Mouse (Mus musculus): ENCODE results near the gene Ttll9.

DNA sequence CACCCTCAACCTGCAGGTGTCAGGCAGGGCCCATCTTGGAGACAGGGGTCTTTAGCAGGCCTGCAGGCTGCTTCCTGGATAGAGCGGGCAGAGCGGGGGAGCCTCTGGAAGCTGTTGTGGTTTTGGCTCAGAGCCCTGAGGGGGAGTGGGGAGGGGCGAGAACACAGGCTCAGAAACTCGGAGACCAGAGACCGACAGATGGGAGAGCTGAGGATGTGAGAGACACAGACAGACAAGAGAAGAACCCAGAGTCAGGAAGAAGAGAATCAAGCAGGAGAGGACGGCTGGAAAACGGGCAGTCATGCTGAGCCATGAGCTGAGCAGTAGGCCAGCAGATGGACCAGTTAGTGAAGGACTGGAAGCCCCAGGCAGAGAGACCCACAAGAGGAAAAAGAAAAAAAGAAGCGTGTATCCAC is 83.6 kb downstream of the Ttll9 start:
- no peak for TF ChIP-seq CTCF (IDR thresholded peaks at IDR 0.05; ENCODE audit: borderline replicate concordance, insufficient read depth, low read depth, low read length)
- no peak for TF ChIP-seq POLR2A (IDR thresholded peaks at IDR 0.05; ENCODE audit: borderline replicate concordance, insufficient read depth, low read length)
